Mouse (Mus musculus) gastrocnemius, postnatal 25 days (tissue): ENCODE results near the gene Cdon. TPM values are rescaled to one million over a fixed set of nuclear protein-coding genes. Genes with fewer than 3 reads are reported as not detected.
"Not testable (repeated sequence)": the region's sequence is repeated elsewhere in the genome, so short reads cannot be mapped to it uniquely, and the experiment has no call there.

ENCODE experiments used
- DNase-seq: peaks from one replicate; pipeline ENCODE4 v3.0.0; 2022
- long read RNA-seq, 2 experiments: library from polyadenylated mRNA; stranded (forward); transcript quantifications; one replicate each; pipeline ENCODE4 v2.0.0; 2021
- total RNA-seq, 2 experiments: library from RNA; stranded (reverse); gene quantifications; 1 replicate in 1 of 2; 2 replicates in 1 of 2; pipeline ENCODE4 v1.2.3; 2021

Cdon gene
- 10 to 100 TPM; 13.5 to 16.7 TPM for total RNA-seq
- long read RNA-seq, experiment 1, partial matches to known transcripts: 0 of 2 reads
- long read RNA-seq, experiment 1, other reads (novel, unspliced or antisense): 2 of 2 reads
- long read RNA-seq, experiment 2, partial matches to known transcripts: 1 of 4 reads
- long read RNA-seq, experiment 2, other reads (novel, unspliced or antisense): 3 of 4 reads

- DNase-seq: peak; percentile 95
Observed at GRCm38 (mm10) chr9:35420805-35421719, at the start of gene Cdon. Gene Cdon (plus strand): TSS chr9:35421128.

DNA sequence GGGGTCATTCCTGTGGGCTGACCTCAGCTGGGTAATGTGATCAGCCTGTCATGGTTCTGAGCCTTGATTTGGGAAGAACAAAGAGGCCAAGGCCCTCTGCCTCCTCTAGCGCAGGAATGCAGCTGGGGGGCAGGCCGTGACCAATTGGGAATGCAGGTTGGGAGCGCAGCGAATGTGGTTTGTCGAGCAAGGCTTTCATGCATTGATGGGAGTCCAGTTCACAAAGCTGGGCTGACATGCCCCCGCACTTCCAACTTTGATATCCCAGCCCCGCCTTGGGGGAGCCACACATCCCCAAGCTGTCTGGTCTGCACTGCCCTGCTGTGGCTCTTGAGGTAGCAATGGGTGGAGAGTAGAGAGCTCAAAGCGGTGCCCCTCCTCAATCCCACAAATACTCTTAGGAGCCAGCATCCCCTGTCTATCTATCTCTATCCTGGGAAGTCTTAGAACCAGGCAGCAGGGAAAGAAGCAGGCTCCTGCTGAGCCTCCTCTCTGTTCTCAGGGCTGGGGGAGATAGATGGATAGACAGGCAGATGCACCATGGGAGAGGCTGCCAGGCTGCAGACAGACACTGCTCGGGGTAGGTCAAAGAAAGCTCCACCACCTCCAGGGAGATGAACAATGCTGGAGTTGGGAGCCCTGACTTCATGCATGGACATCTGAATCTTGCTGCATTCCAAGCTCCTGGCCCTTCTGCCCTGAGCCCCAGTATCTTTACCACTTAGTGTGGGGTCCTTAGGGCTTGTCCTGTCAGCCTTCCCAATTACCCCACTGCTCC, 48.4 kb upstream of the Cdon start:
- DNase-seq: peak; percentile 23

DNA sequence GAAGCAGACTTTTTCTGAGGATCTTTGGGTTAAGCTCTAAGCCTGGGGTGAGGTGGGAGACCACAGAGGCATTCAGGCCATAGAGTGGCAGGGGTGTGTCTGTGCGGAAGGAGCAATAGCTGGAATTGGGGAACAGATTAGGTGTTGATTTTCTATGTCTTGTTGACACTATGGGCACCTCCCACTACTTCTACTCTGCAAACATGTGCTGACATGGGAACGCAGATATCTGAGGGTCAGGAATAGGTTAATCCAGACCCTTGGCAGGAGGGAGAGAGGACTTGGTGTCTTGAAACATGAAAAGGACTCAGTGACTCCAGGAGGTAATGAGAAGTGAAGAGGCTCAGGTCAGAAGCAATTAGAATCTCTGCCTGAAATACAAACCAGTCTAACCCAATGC, 43.0 kb upstream of the Cdon start:
- no peak for DNase-seq

DNA sequence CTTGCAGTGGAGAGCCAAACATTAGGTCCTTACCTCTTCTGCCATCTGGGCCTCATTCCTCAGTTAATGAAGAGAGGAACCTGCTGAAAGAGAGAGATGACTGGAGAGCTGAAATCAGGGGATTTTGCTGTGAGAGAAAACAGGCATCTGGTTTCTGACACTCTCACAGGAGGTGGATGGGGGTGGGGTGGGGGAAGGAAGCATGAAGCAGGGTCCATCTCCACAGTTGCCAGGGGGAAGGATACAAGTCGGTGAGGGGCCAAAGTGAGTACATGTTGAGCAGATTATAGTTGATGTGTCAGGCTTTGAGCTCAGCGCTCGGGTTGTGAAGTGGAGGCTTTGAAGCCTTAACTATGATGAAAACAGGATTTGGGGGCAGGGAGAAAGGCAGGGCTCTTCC, 41.9 kb upstream of the Cdon start:
- no peak for DNase-seq

DNA sequence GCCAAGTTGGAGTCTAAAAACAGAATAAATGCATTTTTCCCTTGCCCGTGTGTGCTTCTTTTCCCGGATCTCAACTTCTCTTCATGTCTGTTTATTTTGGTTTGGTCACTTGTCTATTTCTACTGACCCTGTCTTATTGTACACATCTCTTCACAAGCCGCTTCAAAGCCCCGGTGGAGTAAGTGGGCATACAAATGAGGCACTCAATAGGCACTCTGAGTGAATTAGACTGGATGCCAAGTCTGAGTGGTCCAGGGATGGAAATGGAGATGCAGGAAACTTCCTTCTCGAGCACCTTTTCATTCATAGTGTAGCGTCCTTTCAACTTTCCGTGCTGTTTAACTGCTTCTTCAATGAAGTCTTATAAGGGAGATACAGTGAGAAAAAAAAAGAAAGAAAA, 21.0 kb upstream of the Cdon start:
- DNase-seq: no peak

DNA sequence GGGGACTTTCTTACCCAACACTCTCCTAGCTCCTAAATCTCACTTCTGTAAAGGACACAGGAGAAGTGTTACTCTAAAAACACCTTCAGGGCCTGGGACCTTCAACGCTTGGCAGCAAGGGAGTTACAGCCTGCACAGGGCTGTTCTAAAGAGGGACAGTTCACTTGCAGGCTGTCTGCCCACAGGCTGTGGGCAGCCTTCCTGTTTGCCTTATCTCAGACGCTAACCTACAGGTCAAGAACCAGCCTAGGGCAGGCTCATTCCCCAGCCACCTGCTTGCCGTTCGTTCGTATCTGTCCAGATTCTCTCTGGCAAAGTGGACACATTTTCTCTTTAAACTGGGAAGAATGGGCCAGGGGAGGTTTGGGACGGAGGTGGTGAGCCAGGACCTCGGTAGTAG, 20.5 kb upstream of the Cdon start:
- no peak for DNase-seq

DNA sequence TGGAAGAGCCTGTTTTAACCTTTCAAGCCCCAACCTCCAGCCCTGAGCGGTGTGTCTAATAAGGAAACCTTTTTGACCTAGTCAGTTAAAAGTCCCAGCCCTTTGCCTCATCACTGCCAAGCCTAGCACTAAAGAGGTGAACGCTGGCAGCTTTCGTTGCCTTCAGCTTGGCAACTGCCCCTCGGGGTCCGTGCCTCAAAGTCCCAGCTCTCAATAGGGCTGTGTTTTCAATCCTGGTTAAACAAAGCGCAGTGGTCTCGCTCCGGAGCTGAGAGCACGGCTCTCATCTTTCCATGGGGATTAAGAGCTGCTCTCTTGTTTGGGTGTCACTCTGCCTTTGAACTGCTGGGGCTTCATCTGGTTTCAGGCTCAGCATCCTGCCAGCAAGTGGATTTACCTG, 20.1 kb upstream of the Cdon start:
- DNase-seq: no peak

- no peak for DNase-seq
Observed at GRCm38 (mm10) chr9:35402584-35402991, 18.3 kb upstream of the Cdon start.

GRCm38 (mm10) chr9:35403490-35403889, 17.4 kb upstream of the Cdon start:
- no peak for DNase-seq

DNA sequence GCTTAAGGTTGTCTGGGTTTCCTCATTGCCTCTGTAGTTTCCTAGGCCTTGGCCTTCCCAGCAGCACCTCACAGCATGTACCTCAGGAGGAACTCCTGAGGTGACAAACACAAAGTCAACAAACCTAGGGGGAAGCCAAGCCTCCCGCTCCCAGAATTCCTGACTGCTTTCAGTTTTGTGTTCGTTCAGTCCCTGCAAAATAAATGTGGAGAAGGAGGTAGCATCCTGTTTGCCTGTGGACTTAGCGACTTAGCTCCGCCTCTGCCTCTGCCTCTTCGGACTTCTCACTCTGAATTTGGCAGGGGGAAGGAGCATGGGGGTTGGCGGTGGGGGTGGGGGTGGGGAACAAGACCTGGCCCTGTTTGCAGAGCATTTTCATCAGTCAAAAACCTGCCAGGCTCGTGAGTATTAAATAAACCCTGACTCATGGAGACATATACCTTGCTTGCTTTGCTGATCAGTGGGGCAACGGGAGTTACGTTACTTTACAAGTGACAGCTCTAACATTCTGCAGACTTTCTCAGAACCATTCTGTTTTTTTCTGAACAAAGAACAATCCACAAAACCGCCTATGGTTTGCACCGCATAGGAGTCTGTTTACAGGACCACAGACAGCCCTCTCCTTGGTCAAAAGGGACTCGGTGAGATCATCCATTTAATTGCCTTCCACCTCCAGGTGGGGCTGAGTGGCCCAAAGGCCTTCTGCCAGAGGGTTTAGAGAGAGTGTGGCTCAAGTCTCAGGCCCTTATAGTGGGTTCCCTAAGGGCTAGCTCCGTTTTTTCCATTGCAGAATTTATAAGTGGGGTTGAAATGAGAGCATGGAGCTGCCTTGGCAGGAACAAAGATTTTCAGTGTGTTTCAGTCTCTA, 15.7 kb upstream of the Cdon start:
- no peak for DNase-seq

- no peak for DNase-seq
Observed at GRCm38 (mm10) chr9:35411225-35411965, 9.5 kb upstream of the Cdon start.

GRCm38 (mm10) chr9:35411975-35412374, 9.0 kb upstream of the Cdon start:
- DNase-seq: no peak

- peak; percentile 59 for DNase-seq
Observed at GRCm38 (mm10) chr9:35421730-35422235, 855 bp downstream of the Cdon start.

GRCm38 (mm10) chr9:35422405-35422941, 1.5 kb downstream of the Cdon start:
- DNase-seq: no peak

GRCm38 (mm10) chr9:35423265-35423664, 2.3 kb downstream of the Cdon start:
- no peak for DNase-seq

GRCm38 (mm10) chr9:35424671-35425070, 3.7 kb downstream of the Cdon start:
- no peak for DNase-seq

- DNase-seq: no peak
Observed at GRCm38 (mm10) chr9:35430476-35430875, 9.5 kb downstream of the Cdon start.

GRCm38 (mm10) chr9:35431396-35431795, 10.5 kb downstream of the Cdon start:
- DNase-seq: no peak

DNA sequence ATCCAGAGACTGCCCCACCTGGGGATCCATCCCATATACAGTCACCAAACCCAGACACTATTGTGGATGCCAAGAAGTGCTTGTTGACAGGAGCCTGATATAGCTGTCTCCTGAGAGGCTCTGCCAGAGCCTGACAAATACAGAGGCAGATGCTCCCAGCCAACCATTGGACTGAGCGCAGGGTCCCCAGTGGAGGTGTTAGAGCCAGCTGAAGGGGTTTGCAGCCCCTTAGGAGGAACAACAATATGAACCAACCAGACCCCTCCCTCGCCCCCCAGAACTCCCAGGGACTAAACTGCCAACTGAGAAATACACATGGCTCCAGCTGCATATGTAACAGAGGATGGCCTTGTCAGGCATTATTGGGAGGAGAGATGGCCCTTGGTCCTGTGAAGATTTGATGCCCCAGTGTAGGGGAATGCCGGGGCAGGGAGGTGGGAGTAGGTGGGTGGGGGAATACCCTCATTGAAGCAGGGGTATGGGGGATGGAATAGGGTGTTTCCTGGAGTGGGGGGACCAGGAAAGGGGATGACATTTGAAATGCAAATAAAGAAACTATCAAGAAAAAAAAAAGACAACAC, 11.9 kb downstream of the Cdon start:
- not testable (repeated sequence) for DNase-seq

GRCm38 (mm10) chr9:35434340-35434739, 13.4 kb downstream of the Cdon start:
- no peak for DNase-seq
